Mouse (Mus musculus): ENCODE results near the gene Prss48. TPM values are rescaled to one million over a fixed set of nuclear protein-coding genes. Genes with fewer than 3 reads are reported as not detected.

Gene Prss48
- total RNA-seq, 1 experiment from 2014 or later: not detected

DNA sequence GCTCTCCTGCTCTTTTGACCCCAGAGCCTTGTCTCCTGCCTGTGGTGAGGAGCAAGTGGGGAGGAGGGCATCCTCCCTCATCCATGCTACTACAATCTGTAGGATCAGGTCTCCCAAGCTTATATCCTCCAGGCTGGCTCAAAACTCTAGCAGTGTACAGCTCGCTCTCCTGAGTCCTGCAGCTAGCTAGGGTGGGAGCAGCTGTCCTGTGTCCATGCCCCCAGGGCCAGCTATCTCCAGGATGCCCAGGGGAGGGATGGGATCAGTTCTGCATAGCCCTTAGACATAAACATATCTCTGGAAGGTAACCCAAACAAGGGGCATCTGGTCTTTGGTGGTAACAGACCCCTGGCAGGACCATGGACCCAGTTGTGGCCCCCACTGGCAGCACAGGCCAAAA, 42.6 kb downstream of the Prss48 start:
- no peak for ATAC-seq (ENCODE audit: extremely low read depth, insufficient number of reproducible peaks, low FRiP score, poor library complexity, severe bottlenecking)

DNA sequence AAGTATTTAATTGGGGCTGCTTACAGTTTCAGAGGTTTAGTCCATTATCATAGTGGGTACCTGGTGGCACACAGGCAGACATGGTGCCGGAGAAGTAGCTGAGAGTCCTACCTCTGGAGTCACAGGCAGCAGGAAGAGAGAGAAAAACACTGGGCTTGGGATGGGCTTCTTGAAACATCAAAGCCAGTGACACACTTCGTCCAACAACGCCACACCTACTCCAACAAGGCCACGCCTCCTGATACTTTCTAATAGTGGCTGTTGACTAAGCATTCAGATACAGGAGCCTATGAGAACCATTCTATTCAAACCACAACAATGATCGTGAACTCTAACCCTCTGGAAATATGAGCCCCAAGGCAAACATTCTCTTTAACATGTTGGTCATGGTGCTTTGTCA, 46.6 kb downstream of the Prss48 start:
- ATAC-seq (ENCODE audit: extremely low read depth, insufficient number of reproducible peaks, low FRiP score, poor library complexity, severe bottlenecking): no peak

DNA sequence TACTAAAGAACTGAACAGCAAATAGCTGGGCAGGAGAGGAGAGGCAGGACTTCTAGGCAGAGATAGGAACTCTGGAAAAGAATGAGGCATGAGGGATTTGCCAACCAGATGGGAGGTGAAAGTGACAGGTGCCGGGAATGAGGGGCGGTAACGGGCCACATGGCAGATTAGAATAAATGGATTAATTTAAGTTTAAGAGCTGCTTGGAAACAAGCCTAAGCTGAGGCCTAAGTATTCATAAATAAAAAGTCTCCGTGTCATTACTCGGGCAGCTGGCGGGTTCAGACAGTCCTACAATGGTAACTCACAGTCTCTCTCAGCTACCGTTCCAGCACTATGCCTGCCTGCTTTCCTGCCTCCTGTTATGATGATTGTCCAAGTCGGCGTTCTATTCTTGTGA, 47.0 kb downstream of the Prss48 start:
- ATAC-seq (ENCODE audit: extremely low read depth, insufficient number of reproducible peaks, low FRiP score, poor library complexity, severe bottlenecking): no peak

DNA sequence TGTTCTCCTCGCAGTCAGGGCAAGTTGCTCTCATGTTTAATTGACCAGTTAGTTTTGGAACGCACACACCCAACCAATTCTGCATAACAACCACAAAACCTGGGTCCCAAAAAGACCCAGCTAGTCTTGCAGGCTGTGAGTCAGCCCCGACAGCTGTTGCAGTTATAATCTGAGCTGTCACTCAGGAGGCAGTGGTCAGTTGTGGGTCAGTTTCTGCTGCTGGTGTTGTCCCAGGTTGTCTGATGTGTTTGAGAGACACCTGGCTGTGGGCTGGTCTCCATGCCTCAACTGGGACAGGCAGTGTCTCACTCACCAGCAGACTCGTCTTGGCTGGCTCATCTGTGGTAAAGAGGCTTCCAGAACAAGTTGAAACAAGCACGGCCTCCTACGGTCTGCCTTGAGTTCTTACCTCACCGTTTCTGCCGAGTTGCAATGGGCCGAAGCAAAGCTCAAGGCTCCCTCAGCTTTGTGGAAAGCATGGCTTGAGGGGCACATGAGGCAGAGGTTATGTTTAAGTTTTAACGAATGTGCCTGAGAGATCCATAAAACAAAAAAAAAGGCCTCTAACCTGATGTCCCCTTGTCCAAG, 49.5 kb downstream of the Prss48 start:
- ATAC-seq (ENCODE audit: extremely low read depth, insufficient number of reproducible peaks, low FRiP score, poor library complexity, severe bottlenecking): no peak

DNA sequence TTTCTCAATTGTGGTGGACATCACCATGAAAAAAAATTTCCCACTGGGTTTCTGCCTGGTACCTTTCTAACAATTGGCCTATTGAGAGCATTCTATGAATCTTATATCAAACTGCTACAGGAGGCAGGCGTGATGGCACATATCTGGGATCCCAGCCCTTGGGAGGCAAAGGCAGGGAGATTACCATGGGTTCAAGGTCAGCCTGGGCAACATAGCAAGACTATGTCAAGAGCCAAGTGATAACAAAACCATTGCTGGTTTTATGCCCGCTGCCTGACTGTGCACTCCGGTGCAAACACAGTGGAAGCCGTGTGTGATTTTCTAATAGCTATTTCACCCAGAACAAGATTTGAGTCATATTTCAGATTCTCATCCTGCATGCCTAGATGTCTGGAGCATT, 51.4 kb downstream of the Prss48 start:
- ATAC-seq (ENCODE audit: extremely low read depth, insufficient number of reproducible peaks, low FRiP score, poor library complexity, severe bottlenecking): no peak

Other genes with a start within 250 kb of the Prss48 start
- gene Fam160a1, start 185.2 kb downstream of the Prss48 start, total RNA-seq (2017): 0.81 and 0.86 TPM in 2 replicates
- 0.23 and 0.49 TPM in 2 replicates for gene Glt28d2, start 115.0 kb downstream of the Prss48 start, total RNA-seq (2017)
- gene Gm37240, start 115.0 kb downstream of the Prss48 start, total RNA-seq (2017): 0.12 and 0.93 TPM in 2 replicates
- gene Sh3d19, start 31.4 kb downstream of the Prss48 start, total RNA-seq (2017): 0.86 and 0.93 TPM in 2 replicates
- gene Rps3a1, start 140.2 kb upstream of the Prss48 start, total RNA-seq (2017): 2,159 and 2,297 TPM in 2 replicates
- 59.2 and 64.0 TPM in 2 replicates for gene Lrba, start 222.2 kb upstream of the Prss48 start, total RNA-seq (2017)

Measured in neutrophil, adult 5-6 weeks (primary cell).